Comparison of ENCODE assay signal across 13 mouse cellular contexts in the genomic region with DNA sequence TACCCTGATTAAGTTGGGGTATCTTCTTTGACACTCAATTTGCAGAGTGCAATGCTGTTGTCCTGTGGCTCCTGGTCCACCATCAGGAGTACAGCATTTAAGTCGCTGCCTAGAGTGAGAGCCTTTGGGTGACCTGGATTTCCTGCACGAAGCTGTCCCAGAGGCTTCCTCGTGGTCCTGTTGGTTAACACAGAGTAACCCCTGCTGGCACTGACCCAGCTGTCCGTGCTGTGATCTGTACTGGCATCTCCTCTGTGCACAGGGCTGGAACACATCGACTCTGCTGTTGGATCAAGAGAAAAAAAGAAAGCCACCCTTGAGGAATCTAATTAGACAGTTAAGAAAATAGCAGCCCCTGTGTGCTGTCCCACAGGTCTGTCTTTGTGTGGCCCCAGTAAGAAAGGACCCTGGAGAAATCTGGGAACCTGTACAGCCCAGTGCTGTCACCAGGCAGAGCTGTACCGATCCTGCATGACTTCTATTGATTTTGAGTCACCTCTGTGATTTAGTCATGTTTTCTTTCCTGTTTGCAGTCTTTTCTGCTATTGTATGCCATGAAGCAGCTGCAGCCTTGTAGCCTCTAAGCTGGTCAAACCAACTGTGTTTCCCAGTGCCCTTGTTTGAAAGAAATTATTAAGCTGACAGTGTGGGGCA.
DNase-seq lines count a peak whose midpoint lies in the region; ATAC-seq and TF ChIP-seq lines count a peak whose summit lies in the region.
"Had no signal": no experiment of that assay in that cellular context is flagged by ENCODE, and none has a peak within 500 bp of the region (broad histone marks: within the 10 kb centered on the region; RNA-seq: fewer than 3 reads in every experiment).

No protein-coding gene starts in this region.

- peaks cover 5% of the 10 kb centered on the region; the same call in 1 of the 2 replicates for H3K4me1 ChIP-seq in liver, adult 2 months (ENCODE audit: control insufficient read depth, insufficient read depth, low read length)
- no peaks in the 10 kb centered on the region for H3K4me1 ChIP-seq in kidney, embryonic 15.5 days
- H3K4me1 ChIP-seq in lung, postnatal 0 days (ENCODE audit: insufficient read depth, low read depth, low read length), result no peaks in the 10 kb centered on the region

- no peak overlapping the region for H3K4me2 ChIP-seq in kidney, embryonic 15.5 days
- H3K4me2 ChIP-seq in lung, postnatal 0 days (replicated peaks; ENCODE audit: low read depth, low read length), result no peak overlapping the region

- TF ChIP-seq CTCF in liver, adult 2 months (IDR thresholded peaks at IDR 0.05; ENCODE audit: low read depth, low read length), result no peak
- TF ChIP-seq CTCF in lung, postnatal 0 days (IDR thresholded peaks at IDR 0.05), result no peak

- no peak for TF ChIP-seq POLR2A in liver, adult 2 months (IDR thresholded peaks at IDR 0.05; ENCODE audit: extremely low read depth, insufficient read depth, low read length)

- no peaks in the 10 kb centered on the region for H3K9me3 ChIP-seq in kidney, embryonic 15.5 days (replicated peaks)
- H3K9me3 ChIP-seq in lung, postnatal 0 days (ENCODE audit: low read length), result no peaks in the 10 kb centered on the region
- H3K9me3 ChIP-seq: limb, embryonic 10.5 days had no signal

- no peaks in the 10 kb centered on the region for H3K36me3 ChIP-seq in liver, adult 2 months (ENCODE audit: control insufficient read depth, insufficient read depth, low read length)
- H3K36me3 ChIP-seq in kidney, embryonic 15.5 days, result no peaks in the 10 kb centered on the region
- no peaks in the 10 kb centered on the region for H3K36me3 ChIP-seq in lung, postnatal 0 days (ENCODE audit: insufficient read depth, low read length)
- H3K36me3 ChIP-seq: limb, embryonic 10.5 days had no signal

- 5% methylated on average over 6 of the region's 6 CpGs for WGBS in liver, adult 2 months
- 48% methylated on average over 6 of the region's 6 CpGs for WGBS in kidney, embryonic 15.5 days
- 40% methylated on average over 6 of the region's 6 CpGs for WGBS in lung, postnatal 0 days

- peak; percentile 52 to 55 for DNase-seq in adrenal gland, adult (ENCODE audit: inconsistent age in 2 of 2, low spot score in 1 of 2)
- no peak for DNase-seq in adrenal gland, postnatal 4 days (ENCODE audit: low spot score in 2 of 2)
- peak; percentile 35 for DNase-seq in liver, adult 2 months (ENCODE audit: extremely low read depth, low read depth, low spot score)
- no peak for DNase-seq in liver
- DNase-seq in testis, postnatal 10 days (ENCODE audit: low spot score), result peak; percentile 52
- no peak for DNase-seq in ovary, postnatal 14 days (ENCODE audit: low spot score)
- no peak for DNase-seq in lung, postnatal 0 days (ENCODE audit: low spot score)
- DNase-seq: cerebellum, adult 11-12 months; midbrain, embryonic 14.5 days; thymus, postnatal 25 days had no signal

- TF ChIP-seq EP300 in lung, postnatal 0 days (IDR thresholded peaks at IDR 0.05), result no peak

- no peak for ATAC-seq in kidney, embryonic 15.5 days (replicated peaks; ENCODE audit: low FRiP score)
- ATAC-seq in lung, postnatal 0 days, result no peak
- ATAC-seq: forebrain, embryonic 14.5 days had no signal

- no peak overlapping the region for H3K4me3 ChIP-seq in liver, adult 2 months (ENCODE audit: insufficient read depth, low read depth, low read length)
- no peak overlapping the region for H3K4me3 ChIP-seq in kidney, embryonic 15.5 days (replicated peaks)
- H3K4me3 ChIP-seq in lung, postnatal 0 days (ENCODE audit: low read depth, low read length), result no peak overlapping the region
- H3K4me3 ChIP-seq: limb, embryonic 10.5 days had no signal

- H3K79me2 ChIP-seq in liver, adult 2 months (ENCODE audit: control insufficient read depth, insufficient read depth, low read length), result no peaks in the 10 kb centered on the region

- no peak overlapping the region for H3K9ac ChIP-seq in liver, adult 2 months (ENCODE audit: low read depth, low read length)
- H3K9ac ChIP-seq in kidney, embryonic 15.5 days, result no peak overlapping the region
- H3K9ac ChIP-seq in lung, postnatal 0 days (replicated peaks; ENCODE audit: low read depth), result no peak overlapping the region

- H3K27me3 ChIP-seq in liver, adult 2 months (ENCODE audit: control insufficient read depth, insufficient read depth, low read length), result no peaks in the 10 kb centered on the region
- no peaks in the 10 kb centered on the region for H3K27me3 ChIP-seq in kidney, embryonic 15.5 days
- no peaks in the 10 kb centered on the region for H3K27me3 ChIP-seq in lung, postnatal 0 days (replicated peaks; ENCODE audit: insufficient read depth, low read length)

- no peak overlapping the region for H3K27ac ChIP-seq in liver, adult 2 months (replicated peaks; ENCODE audit: insufficient read depth, low read depth, low read length)
- H3K27ac ChIP-seq in kidney, embryonic 15.5 days, result peak overlapping the region; percentile 41; the same call in 1 of the 2 replicates
- no peak overlapping the region for H3K27ac ChIP-seq in lung, postnatal 0 days (ENCODE audit: low read length)
- H3K27ac ChIP-seq: limb, embryonic 10.5 days had no signal

Comparison
In these comparisons a context has a peak if more than half of its experiments do, and no peak if none do; other contexts are left out.
1. DNase-seq: peak in adrenal gland, adult (2 of 2), liver, adult 2 months (single experiment) and testis, postnatal 10 days (single experiment); none in adrenal gland, postnatal 4 days (0 of 2), liver (single experiment), ovary, postnatal 14 days (single experiment) and lung, postnatal 0 days (single experiment).